Mouse (Mus musculus) midbrain, embryonic 14.5 days (tissue): Measurements from ENCODE around the gene Gne. TPM values are rescaled to one million over a fixed set of nuclear protein-coding genes. Genes with fewer than 3 reads are reported as not detected.

ENCODE experiments used
- ATAC-seq: fragments of 200-750 bp; cut with Nextera tagmentation; 2 replicates; pipeline ENCODE4 v1.8.0; 2017; ENCODE audit warnings: moderate number of reproducible peaks, moderate library complexity; ENCODE audit not compliant: low FRiP score, low TSS enrichment
- DNase-seq: peaks from one replicate; pipeline ENCODE4 v3.0.0-alpha.2; 2015
- H3K27ac ChIP-seq: fragments of 300-500 bp; sonication (generic); replicated peaks from 2 replicates; pipeline ENCODE4 v1.5.1; 2014; ENCODE audit warnings: mild to moderate bottlenecking, low read depth, low read length, moderate library complexity
- H3K27me3 ChIP-seq: fragments of 300-500 bp; sonication (generic); 2 replicates; pipeline ENCODE4 v1.6.1; 2014; ENCODE audit warnings: low read length, control low read depth, mixed read lengths; ENCODE audit not compliant: control insufficient read depth, insufficient read depth
- H3K36me3 ChIP-seq: fragments of 300-500 bp; sonication (generic); 2 replicates; pipeline ENCODE4 v1.6.1; 2014; ENCODE audit warnings: low read length, control low read depth; ENCODE audit not compliant: control insufficient read depth, insufficient read depth
- H3K4me1 ChIP-seq: fragments of 300-500 bp; sonication (generic); 2 replicates; pipeline ENCODE4 v1.6.1; 2014; ENCODE audit warnings: mild to moderate bottlenecking, antibody characterized with exemption, low read length, control low read depth; ENCODE audit not compliant: control insufficient read depth, insufficient read depth
- H3K4me2 ChIP-seq: fragments of 300-500 bp; sonication (generic); 2 replicates; pipeline ENCODE4 v1.6.1; 2014; ENCODE audit warnings: mild to moderate bottlenecking, low read length, moderate library complexity
- H3K4me3 ChIP-seq: fragments of 300-500 bp; sonication (generic); replicated peaks from 2 replicates; pipeline ENCODE4 v1.5.1; 2014; ENCODE audit warnings: low read depth, low read length
- H3K9ac ChIP-seq: fragments of 300-500 bp; sonication (generic); replicated peaks from 2 replicates; pipeline ENCODE4 v1.6.1; 2014; ENCODE audit warnings: mild to moderate bottlenecking, low read length, moderate library complexity
- H3K9me3 ChIP-seq: fragments of 300-500 bp; sonication (generic); 2 replicates; pipeline ENCODE4 v1.6.1; 2016; ENCODE audit warnings: low read length, control low read depth, mixed read lengths; ENCODE audit not compliant: control insufficient read depth
- WGBS: fragments of 180-500 bp; shearing (Covaris S2); extraction: QIAGEN DNeasy Blood & Tissue Kit; methylation state at CpG from one replicate; pipeline ENCODE4 v1.1.7; 2014; 5-methylcytosine and 5-hydroxymethylcytosine counted together
- polyA plus RNA-seq: library from polyadenylated mRNA; unstranded; fragments of >200 nt; fragmentation: Nextera tagmentation; extraction: Ambion mirVana; gene quantifications from 2 replicates; pipeline ENCODE4 v1.2.1, GENCODE M21; 2014

The Gne gene
- polyA plus RNA-seq, 1 experiment from 2014 or later: 29.5 TPM

DNA sequence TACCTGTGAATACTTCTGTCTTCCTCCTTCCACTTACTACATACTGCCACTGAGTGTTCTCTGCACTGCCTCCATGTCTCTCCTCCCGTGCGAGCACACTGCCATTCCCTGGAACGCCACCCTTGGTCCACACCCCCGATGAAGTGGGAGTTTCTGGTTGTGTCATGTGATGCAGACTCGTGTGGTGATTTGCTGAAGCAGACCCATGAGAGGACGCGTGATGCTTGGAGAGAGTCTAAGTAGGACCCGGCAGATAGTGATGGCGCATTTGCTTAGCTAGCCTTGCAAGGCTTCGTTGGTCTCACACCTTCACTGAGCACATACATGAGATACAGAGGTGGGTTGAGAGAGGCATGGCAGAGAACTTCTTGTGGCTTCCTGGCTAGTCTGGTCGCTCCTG lies 90.9 kb downstream of the Gne start:
- Histone ChIP-seq H3K27me3 (no peaks in the 10 kb centered on the region), H3K4me3 (no peak overlapping the region), H3K4me1 (no peaks in the 10 kb centered on the region), H3K27ac (no peak overlapping the region), H3K9ac (no peak overlapping the region), H3K36me3 (no peaks in the 10 kb centered on the region), H3K4me2 (no peak overlapping the region), H3K9me3 (no peaks in the 10 kb centered on the region)
- ATAC-seq (no peak), DNase-seq (no peak)
- WGBS: 92% methylated on average over 11 of the region's 11 CpGs

DNA sequence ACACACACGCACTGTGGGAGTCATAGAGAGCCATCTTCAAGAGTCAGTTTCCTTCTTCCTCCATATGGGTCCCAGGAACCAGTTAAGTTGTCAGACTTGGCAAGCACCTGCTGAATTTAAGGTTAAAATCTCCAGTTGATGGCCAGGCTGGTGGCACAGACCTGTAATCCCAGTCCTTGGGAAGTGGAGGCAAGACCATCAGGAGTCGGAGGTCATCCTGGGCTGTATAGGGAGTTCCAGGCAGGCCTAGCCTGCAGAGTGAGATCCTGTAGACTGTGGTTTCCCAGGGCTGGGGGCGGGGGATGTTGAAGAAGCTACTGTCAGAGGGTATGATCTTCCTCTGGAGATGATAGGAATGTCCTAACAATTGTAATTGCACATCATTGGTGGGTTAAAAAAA lies 95.0 kb downstream of the Gne start:
- no peak overlapping the region for H3K9ac ChIP-seq
- H3K36me3 ChIP-seq: no peaks in the 10 kb centered on the region
- H3K4me3 ChIP-seq: no peak overlapping the region
- H3K4me1 ChIP-seq: no peaks in the 10 kb centered on the region
- no peaks in the 10 kb centered on the region for H3K9me3 ChIP-seq
- 89% methylated on average over 3 of the region's 3 CpGs for WGBS
- no peak overlapping the region for H3K27ac ChIP-seq
- DNase-seq (no peak), ATAC-seq (no peak)
- H3K27me3 ChIP-seq: no peaks in the 10 kb centered on the region
- H3K4me2 ChIP-seq: no peak overlapping the region

DNA sequence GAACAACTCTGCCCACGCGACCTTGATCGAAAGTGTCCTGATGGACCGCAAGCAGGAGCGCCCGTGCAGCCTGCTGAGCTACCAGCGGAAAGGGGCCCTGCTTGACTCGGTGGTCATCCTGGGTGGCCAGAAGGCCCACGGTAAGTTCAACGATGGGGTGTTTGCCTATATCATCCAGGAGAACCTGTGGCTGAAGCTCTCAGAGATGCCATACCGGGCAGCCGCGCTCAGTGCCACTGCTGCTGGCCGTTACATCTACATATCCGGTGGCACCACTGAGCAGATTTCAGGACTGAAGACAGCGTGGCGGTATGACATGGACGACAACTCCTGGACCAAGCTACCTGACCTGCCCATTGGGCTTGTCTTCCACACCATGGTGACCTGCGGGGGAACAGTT lies 99.7 kb downstream of the Gne start:
- ATAC-seq: no peak

More for the DNA sequence above, 99.7 kb downstream of the Gne start:
- Histone ChIP-seq H3K27me3 (peaks cover 12% of the 10 kb centered on the region; the same call in 1 of the 2 replicates), H3K36me3 (no peaks in the 10 kb centered on the region), H3K4me1 (0 out of 2 replicates have a peak, but pooled peaks cover under 1% of the 10 kb centered on the region), H3K4me2 (no peak overlapping the region), H3K9ac (no peak overlapping the region), H3K4me3 (no peak overlapping the region), H3K9me3 (no peaks in the 10 kb centered on the region), H3K27ac (no peak overlapping the region)
- DNase-seq: no peak
- WGBS: 94% methylated on average over 19 of the region's 19 CpGs

Other genes with a start within 250 kb of the Gne start
- gene Olfr157, start 244.0 kb downstream of the Gne start, polyA plus RNA-seq: not detected in 2 replicates
- not detected in 2 replicates for gene Olfr155, start 232.6 kb downstream of the Gne start, polyA plus RNA-seq
- gene Reck, start 208.6 kb downstream of the Gne start, polyA plus RNA-seq: 4.4 and 6.8 TPM in 2 replicates
- gene Glipr2, start 126.8 kb downstream of the Gne start, polyA plus RNA-seq: 27.0 and 31.8 TPM in 2 replicates
- not detected in 2 replicates for gene Ccin, start 100.7 kb downstream of the Gne start, polyA plus RNA-seq
- gene Clta, start 79.7 kb downstream of the Gne start, polyA plus RNA-seq: 317 and 327 TPM in 2 replicates
- 56.5 and 60.8 TPM in 2 replicates for gene Rnf38, start 149.6 kb upstream of the Gne start, polyA plus RNA-seq
- gene Melk, start 216.7 kb upstream of the Gne start, polyA plus RNA-seq: 5.2 and 10.3 TPM in 2 replicates